Mouse (Mus musculus) embryo, embryonic 10.5 days (tissue): ENCODE measurements around the gene Smarcd2.
"Not testable (repeated sequence)": the region's sequence is repeated elsewhere in the genome, so short reads cannot be mapped to it uniquely, and the experiment has no call there.

Experiments
- DNase-seq: peaks from one replicate; pipeline ENCODE4 v3.0.0-alpha.2; 2015; ENCODE audit warnings: low spot score

The Smarcd2 gene

DNA sequence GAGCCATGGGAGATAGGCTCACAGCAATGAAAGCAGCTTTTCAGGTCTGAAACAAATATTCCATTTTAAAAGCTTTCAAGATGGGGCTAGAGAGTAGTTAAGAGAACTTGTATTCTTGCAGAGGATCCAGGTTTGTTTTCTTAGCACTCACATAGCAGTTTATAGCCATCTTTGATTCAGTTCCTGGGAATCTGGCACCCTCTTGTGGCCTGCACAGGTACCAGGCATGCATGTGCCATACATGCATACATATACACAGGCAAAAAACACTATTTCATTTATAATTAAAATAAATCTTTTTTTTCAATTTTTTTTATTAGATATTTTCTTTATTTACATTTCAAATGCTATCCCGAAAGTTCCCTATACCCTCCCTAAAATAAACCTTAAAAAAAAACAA, 25.9 kb downstream of the Smarcd2 start:
- peak; percentile 21 for DNase-seq

DNA sequence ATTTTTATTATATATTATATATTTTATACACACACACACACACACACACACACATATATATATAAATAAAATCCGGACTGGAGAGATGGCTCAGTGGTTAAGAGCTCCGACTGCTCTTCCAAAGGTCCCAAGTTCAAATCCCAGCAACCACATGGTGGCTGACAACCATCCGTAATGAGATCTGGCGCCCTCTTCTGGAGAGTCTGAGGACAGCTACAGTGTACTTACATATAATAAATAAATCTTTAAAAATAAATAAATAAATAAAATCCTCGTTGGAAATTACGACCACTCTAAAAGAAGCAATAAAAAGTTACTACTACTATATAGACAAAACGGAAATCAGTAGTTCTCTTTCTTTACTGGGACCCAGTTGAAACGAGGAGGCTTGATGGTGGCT, 38.8 kb downstream of the Smarcd2 start:
- DNase-seq: not testable (repeated sequence)

DNA sequence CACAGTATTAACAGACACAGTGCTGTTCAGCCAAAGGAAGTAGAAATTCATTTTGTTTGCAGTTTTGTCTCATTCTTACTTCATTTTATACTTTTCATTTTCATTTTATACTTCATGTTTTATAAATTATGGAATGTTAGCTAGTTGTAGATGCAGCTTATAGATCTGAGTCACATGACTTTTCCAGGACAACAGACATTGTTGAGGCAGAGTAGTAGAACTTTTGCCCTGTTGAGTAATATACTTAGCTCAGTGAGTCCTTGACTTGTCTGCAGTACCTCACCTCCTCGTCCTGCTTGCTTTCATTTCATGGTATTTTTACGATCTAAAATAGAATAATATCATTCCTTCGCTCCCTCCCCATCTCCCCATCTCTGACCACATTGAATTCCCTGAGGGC, 52.2 kb downstream of the Smarcd2 start:
- DNase-seq: no peak

DNA sequence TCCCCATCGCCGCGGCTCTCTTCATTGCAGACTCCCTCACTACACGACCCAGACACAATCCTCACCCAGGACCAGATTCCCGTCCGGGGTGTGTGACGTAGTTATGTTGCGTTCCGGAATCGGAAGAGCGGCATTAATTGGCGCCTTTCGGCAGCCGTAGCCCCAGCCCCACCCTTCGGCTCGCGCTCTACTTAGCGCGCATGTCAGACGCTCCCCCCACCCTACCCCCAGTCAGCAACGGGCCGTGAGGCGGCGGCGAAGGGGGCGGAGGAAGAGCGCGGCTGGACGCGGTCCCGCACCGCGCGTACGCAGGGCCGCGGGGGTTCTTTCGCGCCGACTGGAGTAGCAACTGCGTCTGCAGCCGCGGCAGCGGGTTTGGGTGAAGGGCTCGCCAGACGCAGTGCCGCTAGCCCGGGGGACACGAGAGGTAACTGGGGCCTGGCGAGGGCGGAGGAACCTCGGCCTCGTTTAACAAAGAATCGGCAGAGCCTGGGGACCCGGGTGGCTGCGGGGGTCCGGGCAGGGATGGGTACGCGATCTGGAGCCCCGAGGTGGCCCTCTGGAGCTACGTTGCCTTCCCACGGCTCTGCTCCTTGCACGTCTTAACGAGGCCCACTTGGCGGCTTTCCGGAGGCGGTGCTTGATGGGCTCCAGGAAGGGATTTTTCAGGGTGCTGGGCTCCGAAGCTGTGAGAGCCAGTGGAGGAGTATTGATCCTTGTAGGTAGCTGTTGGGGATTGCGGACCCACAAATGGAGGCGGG, 55.9 kb downstream of the Smarcd2 start, which contains the start of gene Ddx42:
Ddx42 (plus strand) TSS at position 197 of the 761 bp plus-strand sequence.
- DNase-seq: peak; percentile 96

DNA sequence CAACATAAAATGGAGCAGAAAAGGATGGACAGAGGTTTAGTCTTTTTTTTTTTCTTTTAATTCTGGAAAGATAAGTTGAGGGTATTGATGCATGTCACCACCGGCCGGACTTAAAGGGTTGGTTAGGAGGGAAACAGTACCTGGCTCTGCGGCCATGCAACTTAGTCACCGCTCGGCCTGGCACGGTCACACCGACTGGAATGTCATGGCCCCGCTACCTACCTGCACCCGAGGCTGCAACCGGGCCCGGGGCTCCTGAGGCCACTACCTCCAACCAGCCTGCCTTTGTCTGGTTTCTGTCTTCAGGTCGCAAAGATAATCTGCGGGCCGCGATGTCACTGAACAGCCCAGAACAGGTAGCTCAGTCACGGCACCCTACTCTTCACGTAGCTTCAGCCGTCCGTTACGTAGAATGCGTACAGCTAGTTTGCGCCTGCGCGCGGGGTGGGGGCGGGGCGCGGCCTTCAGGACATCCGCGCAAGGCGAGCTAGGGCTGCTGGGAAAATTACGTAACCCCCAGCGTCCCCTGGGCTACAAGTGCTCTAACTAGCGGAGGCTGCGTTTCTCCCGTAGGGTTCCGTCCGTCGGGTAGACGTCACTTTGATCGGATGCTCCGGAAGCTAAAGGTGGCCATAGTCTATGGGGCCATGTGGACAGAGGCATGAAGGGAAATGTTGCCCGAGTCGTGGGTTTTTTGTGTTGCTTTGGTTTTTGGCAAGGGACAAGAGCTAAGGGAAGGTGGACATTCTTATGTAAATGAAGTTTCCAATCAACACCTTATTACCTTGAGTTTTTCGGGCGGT, 56.6 kb downstream of the Smarcd2 start, which contains the start of gene Ccdc47:
Ccdc47 (minus strand) TSS at position 418 of the 803 bp plus-strand sequence.
- DNase-seq: peak; percentile 99

DNA sequence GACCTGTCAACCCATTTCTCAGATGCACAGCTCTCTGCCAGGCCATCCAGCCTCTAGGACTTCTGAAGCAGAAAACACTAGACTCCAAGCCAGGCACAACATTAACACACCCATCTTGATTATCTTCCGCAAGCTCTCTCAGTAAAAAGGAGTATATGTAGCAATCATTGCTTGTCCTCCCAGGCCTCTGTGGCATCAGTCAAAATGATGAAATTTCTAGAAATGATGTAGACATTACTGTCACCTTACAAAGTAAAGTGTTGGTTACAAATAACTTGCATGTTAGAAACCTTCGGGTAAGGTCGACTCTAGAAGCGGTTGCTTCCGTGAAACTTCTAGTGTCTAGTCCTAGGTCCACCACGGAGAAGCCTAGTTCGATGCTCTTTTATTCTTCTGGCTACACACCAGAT, 57.3 kb downstream of the Smarcd2 start:
- DNase-seq: no peak

DNA sequence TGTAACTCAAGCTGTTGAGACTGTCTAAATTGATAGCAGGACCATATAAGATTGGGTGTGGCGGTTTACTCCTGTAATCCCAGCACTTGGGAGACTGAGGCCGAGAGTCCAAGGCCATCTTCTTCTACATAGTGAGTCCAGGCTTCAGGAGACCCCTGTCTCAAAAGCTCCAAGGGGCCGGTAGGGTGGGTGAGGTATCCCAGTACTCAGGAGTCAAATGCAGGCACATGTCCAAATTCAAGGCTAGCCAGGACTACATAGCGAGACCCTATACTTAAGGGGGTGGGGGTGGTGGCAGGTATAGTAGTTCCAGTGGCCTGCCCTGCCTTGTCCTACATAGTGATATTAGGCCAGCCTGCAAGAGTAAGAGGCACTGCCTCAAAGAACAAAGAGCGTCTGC, 57.9 kb downstream of the Smarcd2 start:
- no peak for DNase-seq
